ENCODE assay signal across 8 mouse cellular contexts in genomic region chr13:112271901-112272537, GRCm38 (mm10). TPM values are rescaled to one million over a fixed set of nuclear protein-coding genes. Genes with fewer than 3 reads are reported as not detected.
A peak's percentile ranks its signal among the peaks of the same experiment; 100 is the strongest.
DNase-seq lines count a peak whose midpoint lies in the region; ATAC-seq and TF ChIP-seq lines count a peak whose summit lies in the region.
"Had no signal": no experiment of that assay in that cellular context is flagged by ENCODE, and none has a peak within 500 bp of the region (broad histone marks: within the 10 kb centered on the region; RNA-seq: fewer than 3 reads in every experiment).

No protein-coding gene starts in this region.

- TF ChIP-seq POLR2A in ES-Bruce4 (IDR thresholded peaks at IDR 0.05; ENCODE audit: insufficient read depth, low read length): no peak
- TF ChIP-seq POLR2A in bone marrow, adult 2 months (IDR thresholded peaks at IDR 0.05; ENCODE audit: borderline replicate concordance, control insufficient read depth, low read depth, low read length): no peak

- H3K36me3 ChIP-seq in kidney, embryonic 14.5 days (ENCODE audit: control insufficient read depth, insufficient read depth, low read length): no peaks in the 10 kb centered on the region
- no peaks in the 10 kb centered on the region for H3K36me3 ChIP-seq in kidney, embryonic 15.5 days
- no peaks in the 10 kb centered on the region for H3K36me3 ChIP-seq in ES-Bruce4 (ENCODE audit: control insufficient read depth, insufficient read depth, low read length, poor library complexity, severe bottlenecking)
- H3K36me3 ChIP-seq in hindbrain, postnatal 0 days (ENCODE audit: insufficient read depth, low read length): no peaks in the 10 kb centered on the region
- H3K36me3 ChIP-seq in midbrain, postnatal 0 days (ENCODE audit: insufficient read depth, low read length): no peaks in the 10 kb centered on the region
- H3K36me3 ChIP-seq: midbrain, embryonic 12.5 days had no signal

- peak; percentile 83 for DNase-seq in hindbrain, postnatal 0 days (ENCODE audit: low spot score)
- DNase-seq in midbrain, postnatal 0 days (ENCODE audit: low spot score): peak; percentile 71

- peak; percentile 55; the same call in 1 of the 2 replicates for ATAC-seq in kidney, embryonic 14.5 days (ENCODE audit: low FRiP score, low TSS enrichment)
- ATAC-seq in kidney, embryonic 15.5 days (replicated peaks; ENCODE audit: low FRiP score): no peak; the same call in 1 of the 2 replicates
- ATAC-seq in hindbrain, postnatal 0 days: peak; percentile 68
- peak; percentile 44; the same call in 1 of the 2 replicates for ATAC-seq in midbrain, postnatal 0 days (ENCODE audit: low FRiP score)
- ATAC-seq in erythroid progenitor cell, adult 5-6 weeks (replicated peaks; ENCODE audit: low FRiP score, poor library complexity, severe bottlenecking): no peak

- WGBS in kidney, embryonic 14.5 days: 26% methylated on average over 5 of the region's 5 CpGs
- 24% methylated on average over 5 of the region's 5 CpGs for WGBS in kidney, embryonic 15.5 days
- WGBS in bone marrow, adult 2 months: 26% methylated on average over 5 of the region's 5 CpGs
- 17% methylated on average over 5 of the region's 5 CpGs for WGBS in hindbrain, postnatal 0 days
- WGBS in midbrain, postnatal 0 days: 27% methylated on average over 5 of the region's 5 CpGs

- H3K9me3 ChIP-seq in kidney, embryonic 14.5 days (ENCODE audit: control insufficient read depth, low read length): no peaks in the 10 kb centered on the region
- H3K9me3 ChIP-seq in kidney, embryonic 15.5 days (replicated peaks): no peaks in the 10 kb centered on the region
- H3K9me3 ChIP-seq in ES-Bruce4 (replicated peaks; ENCODE audit: control insufficient read depth, insufficient read depth, low read length, poor library complexity, severe bottlenecking): no peaks in the 10 kb centered on the region
- H3K9me3 ChIP-seq in hindbrain, postnatal 0 days (ENCODE audit: low read length): no peaks in the 10 kb centered on the region
- no peaks in the 10 kb centered on the region for H3K9me3 ChIP-seq in midbrain, postnatal 0 days (ENCODE audit: low read length)
- H3K9me3 ChIP-seq: midbrain, embryonic 12.5 days had no signal

- no peak overlapping the region for H3K27ac ChIP-seq in kidney, embryonic 14.5 days (ENCODE audit: low read depth, low read length)
- no peak overlapping the region for H3K27ac ChIP-seq in kidney, embryonic 15.5 days
- H3K27ac ChIP-seq in ES-Bruce4 (ENCODE audit: insufficient read depth, low read length): no peak overlapping the region
- no peak overlapping the region for H3K27ac ChIP-seq in bone marrow, adult 2 months (ENCODE audit: control insufficient read depth, insufficient read depth, low read depth, low read length, poor library complexity)
- no peak overlapping the region for H3K27ac ChIP-seq in hindbrain, postnatal 0 days
- no peak overlapping the region for H3K27ac ChIP-seq in midbrain, postnatal 0 days (ENCODE audit: low read depth, low read length)
- H3K27ac ChIP-seq: midbrain, embryonic 12.5 days had no signal

- peak; percentile 26 for TF ChIP-seq CTCF in ES-Bruce4 (IDR thresholded peaks at IDR 0.05; ENCODE audit: low read depth, low read length)
- TF ChIP-seq CTCF in bone marrow, adult 2 months (IDR thresholded peaks at IDR 0.05; ENCODE audit: control insufficient read depth, insufficient read depth, low read length): peak; percentile 25; the same call in 1 of the 2 replicates
- TF ChIP-seq CTCF in hindbrain, postnatal 0 days (IDR thresholded peaks at IDR 0.05; ENCODE audit: low read depth): peak; percentile 69
- peak; percentile 67 for TF ChIP-seq CTCF in midbrain, postnatal 0 days (IDR thresholded peaks at IDR 0.05)

- H3K27me3 ChIP-seq in kidney, embryonic 14.5 days (ENCODE audit: control insufficient read depth, insufficient read depth, low read length): no peaks in the 10 kb centered on the region
- H3K27me3 ChIP-seq in kidney, embryonic 15.5 days: no peaks in the 10 kb centered on the region
- no peaks in the 10 kb centered on the region; the same call in 1 of the 2 replicates for H3K27me3 ChIP-seq in ES-Bruce4 (ENCODE audit: control insufficient read depth, insufficient read depth, low read length, poor library complexity, severe bottlenecking)
- no peaks in the 10 kb centered on the region for H3K27me3 ChIP-seq in hindbrain, postnatal 0 days (ENCODE audit: insufficient read depth, low read length)
- no peaks in the 10 kb centered on the region for H3K27me3 ChIP-seq in midbrain, postnatal 0 days (ENCODE audit: insufficient read depth, low read length)
- H3K27me3 ChIP-seq: midbrain, embryonic 12.5 days had no signal

- TF ChIP-seq EP300 in ES-Bruce4 (IDR thresholded peaks at IDR 0.05; ENCODE audit: insufficient read depth, low read depth, low read length): no peak

- H3K9ac ChIP-seq in kidney, embryonic 14.5 days (ENCODE audit: low read depth, low read length): no peak overlapping the region
- H3K9ac ChIP-seq in kidney, embryonic 15.5 days: no peak overlapping the region
- no peak overlapping the region for H3K9ac ChIP-seq in ES-Bruce4 (ENCODE audit: low read depth, poor library complexity, severe bottlenecking)
- no peak overlapping the region for H3K9ac ChIP-seq in hindbrain, postnatal 0 days (replicated peaks; ENCODE audit: low read length)
- H3K9ac ChIP-seq in midbrain, postnatal 0 days (replicated peaks; ENCODE audit: low read length, poor library complexity, severe bottlenecking): no peak overlapping the region
- H3K9ac ChIP-seq: midbrain, embryonic 12.5 days had no signal

- H3K4me2 ChIP-seq in kidney, embryonic 14.5 days (replicated peaks; ENCODE audit: low read depth, low read length): no peak overlapping the region
- no peak overlapping the region for H3K4me2 ChIP-seq in kidney, embryonic 15.5 days
- no peak overlapping the region for H3K4me2 ChIP-seq in hindbrain, postnatal 0 days (ENCODE audit: low read depth, low read length)
- H3K4me2 ChIP-seq in midbrain, postnatal 0 days (ENCODE audit: low read depth, low read length, poor library complexity, severe bottlenecking): no peak overlapping the region
- H3K4me2 ChIP-seq: midbrain, embryonic 12.5 days had no signal

- H3K4me3 ChIP-seq in kidney, embryonic 14.5 days (ENCODE audit: low read length): no peak overlapping the region
- H3K4me3 ChIP-seq in kidney, embryonic 15.5 days (replicated peaks): no peak overlapping the region
- H3K4me3 ChIP-seq in ES-Bruce4 (ENCODE audit: low read depth, low read length): no peak overlapping the region
- H3K4me3 ChIP-seq in bone marrow, adult 2 months (replicated peaks; ENCODE audit: control insufficient read depth, low read depth, low read length): no peak overlapping the region
- H3K4me3 ChIP-seq in hindbrain, postnatal 0 days (ENCODE audit: low read length): no peak overlapping the region
- no peak overlapping the region for H3K4me3 ChIP-seq in midbrain, postnatal 0 days (ENCODE audit: low read depth, low read length)
- H3K4me3 ChIP-seq: midbrain, embryonic 12.5 days had no signal

- no peaks in the 10 kb centered on the region for H3K4me1 ChIP-seq in kidney, embryonic 14.5 days (ENCODE audit: control insufficient read depth, insufficient read depth, low read length)
- H3K4me1 ChIP-seq in kidney, embryonic 15.5 days: no peaks in the 10 kb centered on the region
- H3K4me1 ChIP-seq in ES-Bruce4 (ENCODE audit: control insufficient read depth, insufficient read depth, low read length): no peaks in the 10 kb centered on the region
- H3K4me1 ChIP-seq in bone marrow, adult 2 months (ENCODE audit: control insufficient read depth, insufficient read depth, low read length): no peaks in the 10 kb centered on the region
- H3K4me1 ChIP-seq in hindbrain, postnatal 0 days (ENCODE audit: insufficient read depth, low read length): no peaks in the 10 kb centered on the region
- H3K4me1 ChIP-seq in midbrain, postnatal 0 days (ENCODE audit: insufficient read depth, low read length): no peaks in the 10 kb centered on the region

RNA-seq across cellular contexts. Expression of gene Ankrd55, which starts 16.2 kb away (rescaled TPM):
- polyA plus RNA-seq in kidney, embryonic 14.5 days (2014; fragmentation: Nextera tagmentation; extraction: Ambion mirVana): 0.34 and 0.71 TPM in 2 replicates
- polyA plus RNA-seq in kidney, embryonic 15.5 days (2015; fragmentation: Nextera tagmentation; extraction: Ambion mirVana): 0.21 and 0.31 TPM in 2 replicates
- polyA plus RNA-seq in ES-Bruce4 (2011; ENCODE audit: insufficient read depth, insufficient read length, low read depth, missing spikeins): not detected in 2 replicates
- 0.40 TPM in 1 of 2 replicates, not detected in the other for polyA plus RNA-seq in bone marrow, adult 2 months (2011; ENCODE audit: insufficient read depth, insufficient read length, low replicate concordance, missing spikeins)
- total RNA-seq in hindbrain, postnatal 0 days (2014; rRNA removed): 16.5 and 25.5 TPM in 2 replicates
- polyA plus RNA-seq in hindbrain, postnatal 0 days (2015; fragmentation: Nextera tagmentation; extraction: Ambion mirVana): 12.0 and 12.4 TPM in 2 replicates
- 21.2 and 24.4 TPM in 2 replicates for total RNA-seq in midbrain, postnatal 0 days (2014; rRNA removed)
- polyA plus RNA-seq in midbrain, postnatal 0 days (2015; fragmentation: Nextera tagmentation; extraction: Ambion mirVana): 10.2 and 11.7 TPM in 2 replicates
- not detected in 2 replicates for total RNA-seq in erythroid progenitor cell, adult 5-6 weeks (2015; ENCODE audit: low replicate concordance)
- not detected in 2 replicates for total RNA-seq in erythroid progenitor cell, adult 5-6 weeks (2017; ENCODE audit: low replicate concordance)

Comparison
In these comparisons a context has a peak if more than half of its experiments do, and no peak if none do; other contexts are left out.
1. ATAC-seq: peak in kidney, embryonic 14.5 days (single experiment), hindbrain, postnatal 0 days (single experiment) and midbrain, postnatal 0 days (single experiment); none in kidney, embryonic 15.5 days (single experiment) and erythroid progenitor cell, adult 5-6 weeks (single experiment).
2. Peak in every context shown above with its lines, with median percentiles within 50 percentile points of each other: CTCF ChIP-seq.